Mouse (Mus musculus) embryonic facial prominence, embryonic 13.5 days (tissue): ENCODE results near the gene Serinc2. TPM values are rescaled to one million over a fixed set of nuclear protein-coding genes. Genes with fewer than 3 reads are reported as not detected.

Experiments used
- ATAC-seq: fragments of 200-750 bp; cut with Nextera tagmentation; 2 replicates; pipeline ENCODE4 v1.8.0; 2017; ENCODE audit warnings: low read depth; ENCODE audit not compliant: insufficient number of reproducible peaks, insufficient read depth, low FRiP score, low TSS enrichment
- H3K27ac ChIP-seq: fragments of 300-500 bp; sonication (generic); 2 replicates; pipeline ENCODE4 v1.5.1; 2015; ENCODE audit warnings: moderate library complexity, mild to moderate bottlenecking, inconsistent platforms
- H3K27me3 ChIP-seq: fragments of 300-500 bp; sonication (generic); 2 replicates; pipeline ENCODE4 v1.6.1; 2015; ENCODE audit warnings: mild to moderate bottlenecking, inconsistent platforms
- H3K36me3 ChIP-seq: fragments of 300-500 bp; sonication (generic); 2 replicates; pipeline ENCODE4 v1.6.1; 2015; ENCODE audit warnings: mild to moderate bottlenecking, inconsistent platforms
- H3K4me1 ChIP-seq: fragments of 300-500 bp; sonication (generic); 2 replicates; pipeline ENCODE4 v1.6.1; 2015; ENCODE audit warnings: inconsistent platforms
- H3K4me2 ChIP-seq: fragments of 300-500 bp; sonication (generic); 2 replicates; pipeline ENCODE4 v1.6.1; 2015; ENCODE audit warnings: moderate library complexity, mild to moderate bottlenecking, inconsistent platforms
- H3K4me3 ChIP-seq: fragments of 300-500 bp; sonication (generic); 2 replicates; pipeline ENCODE4 v1.5.1; 2015; ENCODE audit warnings: mild to moderate bottlenecking, inconsistent platforms
- H3K9ac ChIP-seq: fragments of 300-500 bp; sonication (generic); 2 replicates; pipeline ENCODE4 v1.6.1; 2015; ENCODE audit warnings: mild to moderate bottlenecking, inconsistent platforms
- H3K9me3 ChIP-seq: fragments of 300-500 bp; sonication (generic); 2 replicates; pipeline ENCODE4 v1.6.1; 2016; ENCODE audit warnings: inconsistent platforms
- WGBS: fragments of 180-500 bp; shearing (Covaris S2); methylation state at CpG from one replicate; pipeline ENCODE4 v1.1.7; 2015; ENCODE audit warnings: mixed read lengths; 5-methylcytosine and 5-hydroxymethylcytosine counted together
- polyA plus RNA-seq: library from polyadenylated mRNA; unstranded; fragments of >200 nt; fragmentation: Nextera tagmentation; extraction: Ambion mirVana; gene quantifications from 2 replicates; pipeline ENCODE4 v1.2.1, GENCODE M21; 2015

Serinc2 gene
- polyA plus RNA-seq, 1 experiment from 2014 or later, result 150 TPM

DNA sequence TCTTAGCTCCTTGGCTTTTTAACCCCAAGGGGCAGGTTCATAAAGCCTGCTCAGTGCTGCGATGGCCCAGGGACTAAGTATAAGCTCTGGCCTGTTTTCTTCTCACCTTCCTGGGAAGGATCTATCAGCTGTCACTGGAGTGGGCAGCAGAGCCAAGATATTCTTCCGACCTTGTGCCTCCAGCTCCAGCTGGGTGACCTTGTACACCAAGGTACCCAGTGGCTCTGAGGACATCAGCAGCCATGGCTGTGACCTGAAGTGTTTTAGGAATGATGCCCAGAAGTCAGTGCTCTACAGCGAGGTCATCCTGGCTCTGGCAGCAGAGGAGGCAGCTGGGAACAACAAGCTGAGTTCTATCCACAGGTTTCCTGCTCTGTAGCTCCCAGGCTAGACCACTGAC, 33.5 kb upstream of the Serinc2 start:
- no peaks in the 10 kb centered on the region for H3K9me3 ChIP-seq
- H3K4me1 ChIP-seq, result peaks cover 9% of the 10 kb centered on the region
- H3K27me3 ChIP-seq, result peaks cover 38% of the 10 kb centered on the region
- no peak overlapping the region for H3K27ac ChIP-seq
- no peak for ATAC-seq
- no peak overlapping the region for H3K4me3 ChIP-seq
- no peak overlapping the region for H3K9ac ChIP-seq
- WGBS, result 89% methylated on average over 3 of the region's 3 CpGs
- no peak overlapping the region for H3K4me2 ChIP-seq
- peaks cover 46% of the 10 kb centered on the region for H3K36me3 ChIP-seq

DNA sequence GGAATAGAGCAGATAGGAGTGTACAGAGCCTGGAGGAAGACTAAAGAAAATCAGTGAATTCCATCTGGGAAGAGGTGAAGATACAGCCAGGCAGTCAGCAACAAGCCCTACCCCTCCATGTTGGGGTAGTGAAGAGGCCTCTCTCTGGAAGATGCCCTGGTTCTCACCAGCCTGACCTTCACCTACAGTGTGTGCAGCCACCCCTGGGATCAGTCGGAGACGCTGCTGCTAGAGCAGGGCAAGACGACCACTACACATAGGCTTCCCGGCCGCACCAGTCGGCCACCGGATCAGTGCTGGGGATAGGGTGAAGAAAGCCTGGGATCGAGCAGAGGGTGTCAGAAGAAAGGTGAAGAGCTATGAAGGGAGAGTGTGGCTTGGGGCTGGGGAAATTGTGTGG, 30.2 kb upstream of the Serinc2 start:
- Histone ChIP-seq H3K9ac (peak overlapping the region; percentile 69), H3K27me3 (peaks cover 56% of the 10 kb centered on the region), H3K36me3 (peaks cover 18% of the 10 kb centered on the region), H3K4me2 (peak overlapping the region; percentile 90), H3K27ac (no peak overlapping the region), H3K4me1 (peaks cover 11% of the 10 kb centered on the region), H3K9me3 (no peaks in the 10 kb centered on the region), H3K4me3 (peak overlapping the region; percentile 51)
- 60% methylated on average over 8 of the region's 8 CpGs for WGBS
- ATAC-seq, result no peak

DNA sequence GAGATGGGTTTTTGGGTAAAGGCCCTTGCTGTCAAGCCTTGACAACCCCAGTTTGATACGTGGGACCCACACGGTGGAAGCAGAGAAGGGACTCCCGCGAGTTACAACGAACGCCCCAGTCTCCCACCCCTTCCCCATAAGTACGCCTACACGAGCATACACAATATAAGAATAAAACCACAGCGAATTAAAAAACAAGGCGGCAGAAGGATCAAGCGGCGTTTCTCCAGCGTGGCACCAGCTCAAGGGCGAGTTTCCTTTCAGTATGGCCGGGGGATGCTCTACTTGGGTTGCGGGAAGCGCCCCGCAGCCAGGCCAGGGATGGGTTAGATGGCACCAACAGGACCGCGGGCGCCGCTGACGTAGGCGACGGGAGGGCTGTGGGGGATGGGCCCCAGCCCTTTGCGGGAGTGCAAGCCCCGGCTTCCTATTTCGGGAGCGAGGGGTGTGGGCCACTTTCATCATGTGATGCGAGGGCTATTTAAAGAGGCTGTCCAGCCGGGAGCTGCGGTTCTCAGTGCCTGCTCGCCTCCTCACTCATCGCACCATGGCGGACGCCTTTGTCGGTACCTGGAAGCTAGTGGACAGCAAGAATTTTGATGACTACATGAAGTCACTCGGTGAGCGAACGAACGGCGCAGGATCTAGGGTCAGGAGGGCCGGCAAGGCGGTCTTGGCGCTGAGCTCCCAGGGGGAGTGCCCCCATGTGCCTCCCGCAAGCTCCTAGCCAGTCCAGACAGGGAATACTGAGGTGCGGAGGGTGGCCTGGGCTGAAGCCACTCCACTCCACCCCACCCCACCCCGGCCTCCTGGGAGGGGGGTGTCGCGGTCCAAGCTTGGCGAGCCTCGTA, 29.5 kb upstream of the Serinc2 start, which contains the start of the genes Fabp3 and Gm10570:
Gene Fabp3 (plus strand): TSS at position 365 of the 851 bp plus-strand sequence.
Gene Gm10570 (minus strand): TSS at position 444 of the 851 bp plus-strand sequence.
- 0% methylated on average over 52 of the region's 52 CpGs for WGBS
- no peak within 1 kb of the TSS for H3K27ac ChIP-seq
- no peaks in the 10 kb centered on the region for H3K9me3 ChIP-seq
- peaks cover 11% of the 10 kb centered on the region for H3K4me1 ChIP-seq
- peak within 1 kb of the TSS; percentile 51 for H3K4me3 ChIP-seq
- H3K9ac ChIP-seq, result peak within 1 kb of the TSS; percentile 69
- H3K27me3 ChIP-seq, result peaks cover 58% of the 10 kb centered on the region
- peaks cover 10% of the 10 kb centered on the region; the same call in 1 of the 2 replicates for H3K36me3 ChIP-seq
- peak within 1 kb of the TSS; percentile 90 for H3K4me2 ChIP-seq
- ATAC-seq, result peak; percentile 48; the same call in 1 of the 2 replicates

DNA sequence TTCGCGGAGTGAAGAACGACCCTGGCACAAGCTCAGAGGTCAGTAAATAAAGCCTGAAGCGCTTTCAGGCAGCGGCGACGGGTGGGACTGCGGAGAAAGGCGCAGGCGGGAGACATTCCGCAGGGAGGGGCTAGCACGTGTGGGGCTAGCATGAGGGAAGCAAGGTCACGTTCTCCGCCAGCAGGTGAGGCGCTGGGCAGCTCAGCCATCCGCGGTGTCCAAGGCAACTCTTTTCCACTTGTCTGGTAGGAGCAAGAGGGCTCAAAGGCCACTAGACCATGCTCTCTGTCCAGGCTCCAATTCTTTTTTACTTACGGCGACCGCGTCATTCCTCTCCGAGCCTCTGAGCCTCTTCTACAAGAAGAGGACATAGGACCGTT, 28.8 kb upstream of the Serinc2 start:
- H3K4me1 ChIP-seq, result peaks cover 11% of the 10 kb centered on the region
- under 1% methylated on average over 23 of the region's 23 CpGs for WGBS
- ATAC-seq, result no peak
- H3K9me3 ChIP-seq, result no peaks in the 10 kb centered on the region
- peak overlapping the region; percentile 69 for H3K9ac ChIP-seq
- H3K27ac ChIP-seq, result no peak overlapping the region
- peak overlapping the region; percentile 51 for H3K4me3 ChIP-seq
- H3K36me3 ChIP-seq, result peaks cover 4% of the 10 kb centered on the region; the same call in 1 of the 2 replicates
- peaks cover 59% of the 10 kb centered on the region for H3K27me3 ChIP-seq
- H3K4me2 ChIP-seq, result peak overlapping the region; percentile 90

DNA sequence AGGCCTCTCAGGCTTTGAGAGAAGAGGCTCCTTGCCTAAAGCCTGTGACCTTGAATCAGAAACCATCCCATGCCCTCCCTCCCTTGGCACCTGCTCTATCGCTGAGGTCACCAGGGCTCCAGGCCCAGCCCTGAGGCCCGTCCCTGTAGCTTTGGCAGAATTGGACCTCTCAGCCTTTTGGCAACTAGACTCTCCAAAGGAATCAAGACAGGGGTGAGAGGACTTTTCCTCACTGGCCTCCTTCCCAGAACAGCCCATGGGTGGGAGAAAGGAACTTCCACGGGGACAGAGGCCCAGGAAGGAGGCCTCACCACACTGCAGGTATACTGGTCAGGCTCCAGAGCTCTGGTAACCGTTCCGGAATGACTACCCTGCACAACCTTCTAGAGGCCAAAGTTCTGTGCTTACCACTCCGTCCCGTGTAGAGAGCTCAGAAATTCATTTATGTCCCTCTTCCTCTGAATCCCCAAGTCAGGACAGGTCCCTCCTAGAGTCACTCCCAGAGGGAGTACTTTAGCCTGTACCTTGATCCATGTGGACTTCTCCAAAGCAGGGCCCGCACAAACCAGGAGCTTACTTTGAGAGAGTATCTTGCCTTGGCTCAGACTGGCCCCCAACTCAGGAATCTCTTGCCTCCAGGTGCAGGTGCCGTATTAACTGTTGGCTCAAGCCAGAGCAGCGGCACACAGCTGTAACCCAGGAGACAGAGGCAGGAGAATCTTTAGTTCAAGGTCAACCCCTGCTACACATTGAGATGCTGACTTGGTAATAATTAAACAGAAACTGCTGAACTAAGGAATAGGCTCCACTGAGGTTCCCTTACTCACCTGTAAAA, 28.0 kb upstream of the Serinc2 start:
- Histone ChIP-seq H3K4me1 (peaks cover 11% of the 10 kb centered on the region), H3K27ac (no peak overlapping the region), H3K9ac (no peak overlapping the region), H3K9me3 (no peaks in the 10 kb centered on the region), H3K4me3 (no peak overlapping the region), H3K4me2 (peak overlapping the region; percentile 90), H3K36me3 (no peaks in the 10 kb centered on the region), H3K27me3 (peaks cover 59% of the 10 kb centered on the region)
- ATAC-seq, result no peak
- WGBS, result 74% methylated on average over 10 of the region's 10 CpGs

DNA sequence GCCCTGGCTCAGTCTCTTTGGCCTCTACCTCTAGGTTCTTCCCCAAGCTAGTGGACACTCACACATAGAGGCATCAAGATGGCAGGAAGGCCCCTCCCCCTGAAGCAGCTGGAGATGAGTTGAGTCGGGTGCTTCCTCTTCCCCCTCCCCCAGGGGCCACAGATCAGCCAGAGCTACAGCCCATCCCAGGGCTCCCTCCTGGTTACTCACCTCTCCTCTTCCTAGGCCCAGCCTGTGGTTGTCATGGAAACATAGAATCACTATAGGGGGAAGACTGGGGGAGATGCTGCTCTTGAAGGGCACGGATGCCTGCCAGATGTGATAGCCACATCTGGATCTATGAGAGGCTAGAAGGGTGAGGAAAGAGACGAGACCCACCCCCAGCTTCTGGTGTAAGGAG, 25.7 kb upstream of the Serinc2 start:
- no peaks in the 10 kb centered on the region for H3K36me3 ChIP-seq
- H3K9me3 ChIP-seq, result no peaks in the 10 kb centered on the region
- no peak overlapping the region for H3K4me3 ChIP-seq
- peaks cover 11% of the 10 kb centered on the region for H3K4me1 ChIP-seq
- 18% methylated on average over 3 of the region's 3 CpGs for WGBS
- ATAC-seq, result no peak
- H3K4me2 ChIP-seq, result no peak overlapping the region
- H3K27ac ChIP-seq, result no peak overlapping the region
- H3K27me3 ChIP-seq, result peaks cover 43% of the 10 kb centered on the region
- H3K9ac ChIP-seq, result no peak overlapping the region

DNA sequence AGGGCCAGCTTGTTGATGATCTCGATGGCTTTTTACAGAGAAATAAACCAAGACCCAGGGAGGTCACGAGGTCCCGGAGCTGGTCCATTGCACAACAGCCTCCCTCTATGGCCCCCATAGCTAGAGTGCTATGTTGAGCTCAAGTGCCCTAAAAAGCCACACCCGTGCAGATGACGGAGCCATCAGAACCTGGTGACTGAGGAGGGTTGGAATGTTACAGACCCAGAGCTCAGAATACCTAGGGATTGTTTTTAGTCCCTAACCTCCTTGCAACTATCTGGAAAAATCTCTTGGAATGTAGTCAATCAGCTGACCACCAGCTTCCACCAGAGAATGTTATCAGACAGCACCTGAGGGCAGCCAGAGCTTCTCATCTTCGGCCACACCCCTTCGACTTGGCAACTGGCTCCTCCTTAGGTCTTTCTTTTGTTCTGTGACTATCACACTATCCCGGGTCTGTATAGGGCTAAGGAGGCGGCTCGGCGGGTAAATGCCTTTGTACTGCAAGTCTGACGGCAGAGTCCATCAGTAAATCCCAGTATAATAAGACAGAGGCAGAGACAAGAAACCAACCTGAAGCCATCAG, 23.4 kb upstream of the Serinc2 start:
- ATAC-seq, result no peak
- Histone ChIP-seq H3K4me1 (peaks cover 1% of the 10 kb centered on the region), H3K27ac (no peak overlapping the region), H3K4me2 (no peak overlapping the region), H3K9ac (no peak overlapping the region), H3K9me3 (no peaks in the 10 kb centered on the region), H3K36me3 (no peaks in the 10 kb centered on the region), H3K4me3 (no peak overlapping the region), H3K27me3 (peaks cover 19% of the 10 kb centered on the region)
- 52% methylated on average over 12 of the region's 12 CpGs for WGBS

DNA sequence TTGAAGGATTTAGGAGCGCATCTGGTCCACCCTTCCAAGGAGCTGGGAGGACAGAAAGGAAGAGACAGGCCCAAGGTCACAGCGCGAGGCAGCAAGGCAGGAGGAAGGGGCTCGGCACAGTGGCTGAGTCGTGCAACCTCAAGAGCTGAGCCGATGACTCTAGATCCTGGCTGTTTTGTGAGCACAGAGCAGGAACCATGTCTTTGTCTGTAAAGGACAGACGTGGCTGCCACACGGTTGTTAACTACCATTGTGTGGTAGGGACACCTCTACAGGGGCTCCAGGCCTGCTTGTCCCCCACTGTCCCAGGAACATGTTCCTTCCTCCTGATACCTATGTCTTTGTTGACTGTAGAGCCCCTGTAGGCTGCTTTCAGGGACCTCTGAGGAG, 20.6 kb upstream of the Serinc2 start:
- H3K9me3 ChIP-seq, result no peaks in the 10 kb centered on the region
- ATAC-seq, result no peak
- H3K9ac ChIP-seq, result 0 out of 2 replicates have a peak overlapping the region, but pooled peaks have one; percentile 22
- H3K27me3 ChIP-seq, result peaks cover 3% of the 10 kb centered on the region; the same call in 1 of the 2 replicates
- no peak overlapping the region for H3K4me3 ChIP-seq
- H3K4me1 ChIP-seq, result peaks cover 7% of the 10 kb centered on the region
- WGBS, result 72% methylated on average over 8 of the region's 8 CpGs
- H3K4me2 ChIP-seq, result no peak overlapping the region
- no peaks in the 10 kb centered on the region for H3K36me3 ChIP-seq
- H3K27ac ChIP-seq, result no peak overlapping the region

DNA sequence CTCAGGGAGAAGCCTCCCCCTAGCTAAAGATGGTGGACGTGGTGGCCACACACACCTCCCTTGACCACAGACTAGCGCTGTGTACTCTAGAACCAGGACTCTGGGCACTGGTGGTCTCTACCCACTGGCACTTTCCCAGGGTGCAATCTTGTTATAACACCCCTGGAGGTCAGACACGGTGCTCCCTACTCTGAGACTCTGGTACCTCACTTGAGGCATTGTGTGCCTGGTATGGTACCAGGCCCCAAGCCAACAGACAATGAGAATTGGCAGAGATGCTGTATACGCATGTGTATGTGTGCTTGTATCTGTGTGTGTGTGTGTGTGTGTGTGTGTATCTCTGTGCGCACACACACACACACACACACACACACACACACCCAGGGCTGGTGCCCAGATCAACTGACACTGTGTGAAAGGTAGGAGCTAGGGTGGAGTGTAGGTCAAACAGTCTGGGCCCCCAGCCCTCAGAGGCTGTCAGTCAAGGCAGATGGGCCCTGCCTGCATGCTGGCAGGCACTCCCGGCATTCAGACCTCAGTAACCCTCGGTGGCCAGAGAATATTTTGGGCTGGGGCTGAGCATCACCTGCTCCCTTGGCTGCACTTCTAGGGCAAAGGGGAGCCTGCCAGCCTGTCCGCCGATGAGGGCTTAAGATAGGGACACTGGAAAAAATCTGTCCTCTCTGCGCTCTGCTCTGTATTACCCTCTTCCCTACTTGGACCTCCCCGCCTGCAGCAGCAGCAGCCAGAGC, 20.0 kb upstream of the Serinc2 start:
- H3K4me2 ChIP-seq, result no peak overlapping the region
- no peak overlapping the region for H3K27ac ChIP-seq
- H3K9ac ChIP-seq, result no peak overlapping the region
- no peak for ATAC-seq
- H3K36me3 ChIP-seq, result no peaks in the 10 kb centered on the region
- H3K9me3 ChIP-seq, result no peaks in the 10 kb centered on the region
- H3K4me1 ChIP-seq, result peaks cover 7% of the 10 kb centered on the region
- WGBS, result 76% methylated on average over 11 of the region's 11 CpGs
- peaks cover 3% of the 10 kb centered on the region; the same call in 1 of the 2 replicates for H3K27me3 ChIP-seq
- H3K4me3 ChIP-seq, result no peak overlapping the region

DNA sequence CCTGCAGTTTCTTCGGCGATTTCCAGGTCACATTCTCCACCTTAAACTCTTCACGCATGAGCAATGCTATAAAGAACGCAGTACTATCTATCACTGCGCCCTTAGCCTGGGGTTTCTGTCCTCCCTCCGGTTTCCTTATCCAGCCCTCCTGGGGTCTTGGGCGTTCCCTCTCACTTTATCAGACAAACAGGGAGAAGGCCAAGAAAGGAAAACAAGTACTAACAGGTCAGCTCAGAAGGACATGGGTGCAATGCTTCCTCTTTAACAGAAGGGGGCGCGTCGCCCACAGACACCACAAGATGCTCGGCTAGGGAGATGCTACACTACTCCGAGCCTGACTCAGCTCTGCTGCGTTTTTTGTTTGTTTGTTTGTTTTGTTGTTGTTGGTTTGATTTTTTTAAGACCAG, 18.1 kb upstream of the Serinc2 start:
- ATAC-seq, result no peak
- Histone ChIP-seq H3K27me3 (no peaks in the 10 kb centered on the region), H3K4me1 (peaks cover 7% of the 10 kb centered on the region), H3K27ac (no peak overlapping the region), H3K4me3 (no peak overlapping the region), H3K9ac (no peak overlapping the region), H3K36me3 (no peaks in the 10 kb centered on the region), H3K9me3 (no peaks in the 10 kb centered on the region), H3K4me2 (no peak overlapping the region)
- WGBS, result 23% methylated on average over 13 of the region's 13 CpGs
